Mouse (Mus musculus) heart, embryonic 12.5 days (tissue): ENCODE results near the gene Fndc8. TPM values are rescaled to one million over a fixed set of nuclear protein-coding genes. Genes with fewer than 3 reads are reported as not detected.

Source experiments
- ATAC-seq: fragments of 200-750 bp; cut with Nextera tagmentation; 2 replicates; pipeline ENCODE4 v1.8.0; 2017; ENCODE audit warnings: moderate TSS enrichment, moderate library complexity; ENCODE audit not compliant: insufficient number of reproducible peaks, low FRiP score
- H3K27ac ChIP-seq: fragments of 300-500 bp; sonication (generic); 2 replicates; pipeline ENCODE4 v1.5.1; 2016; ENCODE audit warnings: mild to moderate bottlenecking, moderate library complexity; ENCODE audit not compliant: poor library complexity, severe bottlenecking
- H3K27me3 ChIP-seq: fragments of 300-500 bp; sonication (generic); replicated peaks from 2 replicates; pipeline ENCODE4 v1.6.1; 2016; ENCODE audit warnings: mild to moderate bottlenecking, moderate library complexity
- H3K36me3 ChIP-seq: fragments of 300-500 bp; sonication (generic); 2 replicates; pipeline ENCODE4 v1.6.1; 2016; ENCODE audit warnings: mild to moderate bottlenecking, moderate library complexity
- H3K4me1 ChIP-seq: fragments of 300-500 bp; sonication (generic); replicated peaks from 2 replicates; pipeline ENCODE4 v1.6.1; 2016; ENCODE audit warnings: mild to moderate bottlenecking
- H3K4me2 ChIP-seq: fragments of 300-500 bp; sonication (generic); 2 replicates; pipeline ENCODE4 v1.6.1; 2016; ENCODE audit warnings: mild to moderate bottlenecking, moderate library complexity
- H3K4me3 ChIP-seq: fragments of 300-500 bp; sonication (generic); 2 replicates; pipeline ENCODE4 v1.5.1; 2016; ENCODE audit warnings: mild to moderate bottlenecking
- H3K9ac ChIP-seq: fragments of 300-500 bp; sonication (generic); 2 replicates; pipeline ENCODE4 v1.6.1; 2016; ENCODE audit warnings: mild to moderate bottlenecking, moderate library complexity
- H3K9me3 ChIP-seq: fragments of 300-500 bp; sonication (generic); replicated peaks from 2 replicates; pipeline ENCODE4 v1.6.1; 2016; ENCODE audit warnings: mild to moderate bottlenecking, moderate library complexity
- WGBS: fragments of 180-500 bp; shearing (Covaris S2); methylation state at CpG from one replicate; pipeline ENCODE4 v1.1.7; 2016; 5-methylcytosine and 5-hydroxymethylcytosine counted together
- polyA plus RNA-seq: library from polyadenylated mRNA; unstranded; fragments of >200 nt; fragmentation: Nextera tagmentation; extraction: Ambion mirVana; gene quantifications from 2 replicates; pipeline ENCODE4 v1.2.1, GENCODE M21; 2016

Gene Fndc8
- polyA plus RNA-seq, 1 experiment from 2014 or later, result 0.10 TPM

DNA sequence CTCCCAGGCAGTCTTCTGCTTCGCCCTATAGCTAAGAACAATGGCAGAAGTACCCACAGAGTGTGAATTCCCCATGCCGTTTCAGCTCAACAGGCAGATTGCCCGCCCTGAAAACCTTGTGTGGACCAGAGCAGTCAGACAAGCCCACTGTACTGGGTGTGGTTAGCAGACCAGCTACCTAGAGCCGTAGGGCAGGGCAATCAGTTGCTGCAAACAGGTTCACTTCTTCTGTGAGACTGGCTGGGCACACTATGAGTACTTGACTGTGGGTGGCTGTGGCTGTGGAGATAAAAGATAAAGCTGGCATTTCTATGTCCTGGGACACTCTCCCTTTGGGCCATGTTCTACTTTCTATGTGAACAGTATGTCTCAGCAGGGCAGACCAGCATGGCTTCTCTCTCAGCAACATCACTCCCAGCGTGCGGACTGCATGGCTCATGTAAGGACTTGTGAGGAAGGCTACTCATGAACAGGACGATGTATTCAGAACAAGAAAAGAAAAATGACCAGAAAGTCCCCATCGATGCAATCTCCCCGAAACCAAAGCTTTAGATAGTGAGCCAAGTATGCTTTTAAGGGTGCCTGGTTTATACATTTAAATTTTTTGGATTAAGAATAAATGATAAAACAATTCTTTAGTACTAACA is 36.5 kb upstream of the Fndc8 start:
- H3K9me3 ChIP-seq, result no peaks in the 10 kb centered on the region
- WGBS, result 74% methylated on average over 9 of the region's 9 CpGs

GRCm38 (mm10) chr11:82856032-82856431 is 35.9 kb upstream of the Fndc8 start:
- no peaks in the 10 kb centered on the region for H3K27me3 ChIP-seq
- H3K4me1 ChIP-seq, result no peaks in the 10 kb centered on the region
- H3K4me3 ChIP-seq, result no peak overlapping the region
- ATAC-seq, result no peak
- H3K9ac ChIP-seq, result no peak overlapping the region
- WGBS, result 87% methylated on average over 10 of the region's 10 CpGs
- no peak overlapping the region for H3K4me2 ChIP-seq
- no peaks in the 10 kb centered on the region for H3K36me3 ChIP-seq
- no peaks in the 10 kb centered on the region for H3K9me3 ChIP-seq
- no peak overlapping the region for H3K27ac ChIP-seq

More for the DNA sequence above, 36.5 kb upstream of the Fndc8 start:
- Histone ChIP-seq H3K4me1 (no peaks in the 10 kb centered on the region), H3K36me3 (no peaks in the 10 kb centered on the region), H3K9ac (no peak overlapping the region), H3K4me3 (no peak overlapping the region), H3K27me3 (no peaks in the 10 kb centered on the region), H3K4me2 (no peak overlapping the region), H3K27ac (no peak overlapping the region)
- ATAC-seq, result peak; percentile 59; the same call in 1 of the 2 replicates

- 78% methylated on average over 13 of the region's 13 CpGs for WGBS
- H3K27me3 ChIP-seq, result no peaks in the 10 kb centered on the region
- H3K9ac ChIP-seq, result no peak overlapping the region
- peaks cover 8% of the 10 kb centered on the region for H3K4me1 ChIP-seq
- H3K4me2 ChIP-seq, result no peak overlapping the region
- H3K36me3 ChIP-seq, result no peaks in the 10 kb centered on the region
- H3K4me3 ChIP-seq, result no peak overlapping the region
- H3K9me3 ChIP-seq, result no peaks in the 10 kb centered on the region
- ATAC-seq, result no peak
- H3K27ac ChIP-seq, result no peak overlapping the region
Observed at GRCm38 (mm10) chr11:82857307-82857848, 34.5 kb upstream of the Fndc8 start.

DNA sequence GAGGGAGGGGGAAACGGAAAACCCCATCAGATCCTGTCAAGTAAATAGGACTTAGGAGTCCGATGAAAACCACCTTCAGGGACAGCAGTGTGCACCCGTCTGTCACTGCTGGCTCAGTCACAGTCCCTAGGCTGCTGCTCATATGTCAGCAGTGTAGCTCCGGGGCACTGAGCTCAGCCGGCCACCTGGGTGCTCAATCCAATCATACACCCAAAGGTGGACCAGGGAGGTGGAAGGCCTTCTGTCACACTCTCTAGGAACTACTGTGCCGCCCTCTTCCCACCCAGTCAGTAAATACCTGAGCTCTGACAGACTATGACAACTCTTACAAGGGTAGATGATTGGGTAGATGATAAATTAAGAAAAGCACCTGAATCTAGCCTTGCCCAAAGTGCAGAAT is 31.2 kb upstream of the Fndc8 start:
- no peaks in the 10 kb centered on the region for H3K9me3 ChIP-seq
- no peak for ATAC-seq

GRCm38 (mm10) chr11:82861558-82861957 is 30.4 kb upstream of the Fndc8 start:
- no peaks in the 10 kb centered on the region for H3K9me3 ChIP-seq
- H3K27ac ChIP-seq, result no peak overlapping the region
- ATAC-seq, result no peak
- no peak overlapping the region for H3K4me3 ChIP-seq
- 67% methylated on average over 8 of the region's 8 CpGs for WGBS
- no peak overlapping the region for H3K4me2 ChIP-seq
- H3K36me3 ChIP-seq, result no peaks in the 10 kb centered on the region
- H3K27me3 ChIP-seq, result no peaks in the 10 kb centered on the region
- H3K4me1 ChIP-seq, result peaks cover 8% of the 10 kb centered on the region
- no peak overlapping the region for H3K9ac ChIP-seq

More for the DNA sequence above, 31.2 kb upstream of the Fndc8 start:
- H3K9ac ChIP-seq, result no peak overlapping the region
- no peaks in the 10 kb centered on the region for H3K36me3 ChIP-seq
- 83% methylated on average over 6 of the region's 6 CpGs for WGBS
- H3K4me3 ChIP-seq, result no peak overlapping the region
- peaks cover 8% of the 10 kb centered on the region for H3K4me1 ChIP-seq
- no peak overlapping the region for H3K4me2 ChIP-seq
- no peak overlapping the region for H3K27ac ChIP-seq
- H3K27me3 ChIP-seq, result no peaks in the 10 kb centered on the region

GRCm38 (mm10) chr11:82862638-82863037 is 29.3 kb upstream of the Fndc8 start:
- Histone ChIP-seq H3K9ac (no peak overlapping the region), H3K27ac (no peak overlapping the region), H3K36me3 (no peaks in the 10 kb centered on the region), H3K9me3 (no peaks in the 10 kb centered on the region), H3K27me3 (no peaks in the 10 kb centered on the region), H3K4me3 (no peak overlapping the region), H3K4me1 (peaks cover 8% of the 10 kb centered on the region), H3K4me2 (no peak overlapping the region)
- 74% methylated on average over 9 of the region's 9 CpGs for WGBS
- ATAC-seq, result no peak

DNA sequence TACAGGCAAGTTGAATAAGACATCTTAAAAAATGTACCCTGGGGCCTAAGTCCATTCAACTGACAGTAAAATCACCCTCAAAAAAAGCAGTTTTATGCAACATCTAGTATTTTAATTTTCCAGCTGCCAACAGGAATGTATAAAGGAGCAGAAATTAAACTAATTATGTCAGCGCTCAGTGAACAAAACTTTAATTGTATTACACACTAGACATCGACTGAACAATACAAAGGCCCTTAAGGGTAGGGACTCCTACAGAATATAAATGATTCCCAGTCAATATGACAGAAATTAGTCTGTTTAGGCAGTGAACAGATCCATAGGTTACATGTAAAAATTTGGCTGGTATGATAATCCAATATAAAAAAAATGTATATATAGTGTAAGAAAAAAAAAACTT is 28.9 kb upstream of the Fndc8 start:
- Histone ChIP-seq H3K36me3 (no peaks in the 10 kb centered on the region), H3K27ac (no peak overlapping the region), H3K9me3 (no peaks in the 10 kb centered on the region), H3K27me3 (no peaks in the 10 kb centered on the region), H3K4me1 (peaks cover 8% of the 10 kb centered on the region), H3K4me3 (no peak overlapping the region), H3K9ac (no peak overlapping the region), H3K4me2 (no peak overlapping the region)
- WGBS, result 85% methylated on average over 2 of the region's 2 CpGs
- ATAC-seq, result no peak

DNA sequence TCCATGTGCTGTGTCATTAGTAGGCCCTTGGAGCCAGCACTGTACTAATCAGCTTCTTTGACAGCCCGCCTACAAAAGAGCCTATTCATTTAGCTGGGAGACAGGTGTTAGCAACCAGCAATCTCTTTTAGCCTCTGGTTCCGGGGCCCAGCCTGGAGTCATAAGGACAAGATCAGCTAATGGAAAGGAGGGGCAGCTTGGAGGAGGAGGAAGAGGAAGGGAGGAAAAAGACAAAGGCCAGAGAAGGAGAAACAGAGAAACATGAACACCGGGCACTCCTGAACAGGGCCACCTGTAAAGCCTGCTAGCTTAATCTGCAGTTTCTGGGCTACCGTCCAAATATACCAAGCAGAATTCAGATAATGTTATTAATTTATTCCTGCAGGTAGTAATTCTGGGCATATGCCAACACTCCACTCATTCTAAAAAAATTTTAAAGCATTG is 28.4 kb upstream of the Fndc8 start:
- H3K36me3 ChIP-seq, result no peaks in the 10 kb centered on the region
- H3K27ac ChIP-seq, result no peak overlapping the region
- no peak overlapping the region for H3K9ac ChIP-seq
- no peak for ATAC-seq
- H3K9me3 ChIP-seq, result no peaks in the 10 kb centered on the region
- peaks cover 8% of the 10 kb centered on the region for H3K4me1 ChIP-seq
- WGBS, result 58% methylated on average over 4 of the region's 4 CpGs
- no peak overlapping the region for H3K4me3 ChIP-seq
- H3K27me3 ChIP-seq, result no peaks in the 10 kb centered on the region
- H3K4me2 ChIP-seq, result no peak overlapping the region

DNA sequence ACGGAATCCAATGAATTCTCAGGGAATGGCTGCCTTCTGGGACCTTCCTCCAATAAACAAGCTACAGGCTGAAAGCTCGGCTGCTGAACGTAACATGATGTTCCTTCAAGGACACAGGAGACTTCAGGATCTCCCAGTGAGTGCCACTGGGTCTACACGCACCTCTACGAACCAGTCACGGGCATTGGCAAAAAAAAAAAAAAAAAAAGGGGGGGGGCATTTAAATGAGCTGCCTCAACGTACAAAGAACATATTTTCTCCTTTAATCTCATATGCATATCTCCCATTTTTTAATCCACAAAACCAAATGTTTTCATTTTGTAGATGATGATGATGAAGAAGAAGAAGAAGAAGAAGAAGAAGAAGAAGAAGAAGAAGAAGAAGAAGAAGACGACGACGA is 26.0 kb upstream of the Fndc8 start:
- Histone ChIP-seq H3K9me3 (no peaks in the 10 kb centered on the region), H3K4me3 (no peak overlapping the region), H3K4me2 (no peak overlapping the region), H3K36me3 (no peaks in the 10 kb centered on the region), H3K9ac (no peak overlapping the region), H3K27me3 (no peaks in the 10 kb centered on the region), H3K27ac (no peak overlapping the region), H3K4me1 (peaks cover 12% of the 10 kb centered on the region)
- ATAC-seq, result no peak
- WGBS, result 74% methylated on average over 10 of the region's 10 CpGs

GRCm38 (mm10) chr11:82866850-82867564 is 24.9 kb upstream of the Fndc8 start:
- no peaks in the 10 kb centered on the region for H3K9me3 ChIP-seq

DNA sequence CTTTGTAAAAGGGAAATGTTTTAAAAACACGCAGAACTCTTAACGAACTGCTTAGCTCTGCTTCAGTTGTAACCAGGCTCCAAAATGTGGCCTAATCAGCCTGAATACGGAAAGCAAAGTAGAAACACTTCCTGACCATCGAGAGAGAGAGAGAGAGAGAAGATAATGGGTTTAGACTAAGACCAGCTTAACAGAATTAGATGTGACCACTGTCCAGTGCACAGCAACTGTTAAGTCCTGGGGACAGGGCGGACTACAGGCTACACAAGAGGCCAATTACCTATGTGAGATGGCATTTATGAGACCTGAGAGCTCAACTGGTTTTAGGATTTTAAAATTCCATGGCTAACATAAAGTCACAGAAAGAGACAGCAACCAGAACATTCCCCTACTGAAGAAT is 24.0 kb upstream of the Fndc8 start:
- H3K36me3 ChIP-seq, result no peaks in the 10 kb centered on the region
- no peak for ATAC-seq
- 0 out of 2 replicates have a peak overlapping the region, but pooled peaks have one; percentile 36 for H3K9ac ChIP-seq
- no peak overlapping the region for H3K4me3 ChIP-seq
- no peaks in the 10 kb centered on the region for H3K27me3 ChIP-seq
- no peaks in the 10 kb centered on the region for H3K9me3 ChIP-seq
- H3K27ac ChIP-seq, result no peak overlapping the region
- H3K4me2 ChIP-seq, result no peak overlapping the region
- 59% methylated on average over 5 of the region's 5 CpGs for WGBS
- H3K4me1 ChIP-seq, result peaks cover 4% of the 10 kb centered on the region

More at GRCm38 (mm10) chr11:82866850-82867564, 24.9 kb upstream of the Fndc8 start:
- no peak overlapping the region for H3K4me2 ChIP-seq
- no peaks in the 10 kb centered on the region for H3K27me3 ChIP-seq
- H3K9ac ChIP-seq, result no peak overlapping the region
- H3K36me3 ChIP-seq, result no peaks in the 10 kb centered on the region
- H3K4me1 ChIP-seq, result peaks cover 6% of the 10 kb centered on the region
- WGBS, result 30% methylated on average over 7 of the region's 7 CpGs
- no peak overlapping the region for H3K27ac ChIP-seq
- ATAC-seq, result no peak
- no peak overlapping the region for H3K4me3 ChIP-seq
